20 mouse cellular contexts compared by ENCODE assay signal in genomic region chr13:53903626-53904025, GRCm38 (mm10).
DNase-seq lines count a peak whose midpoint lies in the region; ATAC-seq and TF ChIP-seq lines count a peak whose summit lies in the region.
"Had no signal": no experiment of that assay in that cellular context is flagged by ENCODE, and none has a peak within 500 bp of the region (broad histone marks: within the 10 kb centered on the region; RNA-seq: fewer than 3 reads in every experiment).

No protein-coding gene starts in this region.

- no peak for TF ChIP-seq CTCF in kidney, postnatal 0 days (IDR thresholded peaks at IDR 0.05; ENCODE audit: low read depth)
- TF ChIP-seq CTCF in cerebellum, adult 2 months (IDR thresholded peaks at IDR 0.05; ENCODE audit: borderline replicate concordance, insufficient read depth, low read depth, low read length) = no peak

- no peaks in the 10 kb centered on the region for H3K9me3 ChIP-seq in forebrain, embryonic 13.5 days (replicated peaks)
- no peaks in the 10 kb centered on the region for H3K9me3 ChIP-seq in forebrain, embryonic 11.5 days (ENCODE audit: control insufficient read depth, low read length)
- H3K9me3 ChIP-seq in kidney, postnatal 0 days (replicated peaks; ENCODE audit: low read length) = no peaks in the 10 kb centered on the region
- no peaks in the 10 kb centered on the region for H3K9me3 ChIP-seq in forebrain, embryonic 14.5 days (replicated peaks; ENCODE audit: control insufficient read depth, low read length)
- H3K9me3 ChIP-seq in midbrain, embryonic 11.5 days (ENCODE audit: control insufficient read depth, low read length) = no peaks in the 10 kb centered on the region

- H3K27me3 ChIP-seq in forebrain, embryonic 13.5 days = no peaks in the 10 kb centered on the region
- no peaks in the 10 kb centered on the region for H3K27me3 ChIP-seq in forebrain, embryonic 11.5 days (ENCODE audit: control insufficient read depth, insufficient read depth, low read length)
- H3K27me3 ChIP-seq in kidney, postnatal 0 days (ENCODE audit: insufficient read depth, low read length) = no peaks in the 10 kb centered on the region
- H3K27me3 ChIP-seq in forebrain, embryonic 14.5 days (replicated peaks; ENCODE audit: control insufficient read depth, insufficient read depth, low read length) = no peaks in the 10 kb centered on the region
- H3K27me3 ChIP-seq in midbrain, embryonic 11.5 days (ENCODE audit: control insufficient read depth, insufficient read depth, low read length) = no peaks in the 10 kb centered on the region
- H3K27me3 ChIP-seq in cerebellum, adult 2 months (ENCODE audit: control insufficient read depth, insufficient read depth, low read length) = no peaks in the 10 kb centered on the region

- 27% methylated on average over 7 of the region's 7 CpGs for WGBS in forebrain, embryonic 13.5 days
- WGBS in forebrain, embryonic 11.5 days = 48% methylated on average over 7 of the region's 7 CpGs
- WGBS in kidney, postnatal 0 days = 55% methylated on average over 7 of the region's 7 CpGs
- WGBS in forebrain, embryonic 14.5 days = 32% methylated on average over 7 of the region's 7 CpGs
- WGBS in midbrain, embryonic 11.5 days = 59% methylated on average over 7 of the region's 7 CpGs
- WGBS in cerebellum, adult 2 months = 42% methylated on average over 7 of the region's 7 CpGs

- no peaks in the 10 kb centered on the region for H3K36me3 ChIP-seq in forebrain, embryonic 13.5 days (ENCODE audit: poor library complexity, severe bottlenecking)
- no peaks in the 10 kb centered on the region for H3K36me3 ChIP-seq in forebrain, embryonic 11.5 days (ENCODE audit: control insufficient read depth, insufficient read depth, low read length)
- H3K36me3 ChIP-seq in kidney, postnatal 0 days (ENCODE audit: insufficient read depth, low read length) = no peaks in the 10 kb centered on the region
- no peaks in the 10 kb centered on the region for H3K36me3 ChIP-seq in forebrain, embryonic 14.5 days (ENCODE audit: control insufficient read depth, insufficient read depth, low read length)
- H3K36me3 ChIP-seq in midbrain, embryonic 11.5 days (ENCODE audit: control insufficient read depth, insufficient read depth, low read length) = no peaks in the 10 kb centered on the region

- no peak for DNase-seq in forebrain, embryonic 11.5 days (ENCODE audit: low spot score)
- DNase-seq in kidney, postnatal 0 days (ENCODE audit: low spot score) = peak; percentile 20
- no peak for DNase-seq in kidney, adult 9 months
- peak; percentile 46 for DNase-seq in forebrain, embryonic 14.5 days (ENCODE audit: low spot score)
- DNase-seq in midbrain, embryonic 11.5 days (ENCODE audit: low spot score, missing footprints) = peak; percentile 79
- no peak for DNase-seq in cerebellum, adult 2 months
- DNase-seq: adrenal gland, postnatal 14 days; cerebellum, adult 9-11 months; gastrocnemius, adult 2 months; heart, adult 2 months; left cerebral cortex, postnatal 4 days; lung, adult 2 months; lung, postnatal 36 days; right cerebral cortex, postnatal 4 days; thymus, postnatal 14 days had no signal

- H3K9ac ChIP-seq in forebrain, embryonic 13.5 days = no peak overlapping the region
- no peak overlapping the region for H3K9ac ChIP-seq in forebrain, embryonic 11.5 days (ENCODE audit: low read length)
- H3K9ac ChIP-seq in kidney, postnatal 0 days (ENCODE audit: low read depth, low read length) = no peak overlapping the region
- no peak overlapping the region for H3K9ac ChIP-seq in forebrain, embryonic 14.5 days (ENCODE audit: low read length)
- H3K9ac ChIP-seq in midbrain, embryonic 11.5 days (ENCODE audit: low read length) = no peak overlapping the region

- H3K4me2 ChIP-seq in forebrain, embryonic 13.5 days = no peak overlapping the region
- no peak overlapping the region for H3K4me2 ChIP-seq in forebrain, embryonic 11.5 days (ENCODE audit: low read depth, low read length, severe bottlenecking)
- H3K4me2 ChIP-seq in kidney, postnatal 0 days (ENCODE audit: low read length) = no peak overlapping the region
- no peak overlapping the region for H3K4me2 ChIP-seq in forebrain, embryonic 14.5 days (ENCODE audit: low read length)
- no peak overlapping the region for H3K4me2 ChIP-seq in midbrain, embryonic 11.5 days

- H3K27ac ChIP-seq in forebrain, embryonic 13.5 days = peak overlapping the region; percentile 40
- H3K27ac ChIP-seq in forebrain, embryonic 11.5 days (ENCODE audit: low read depth, low read length) = no peak overlapping the region
- no peak overlapping the region for H3K27ac ChIP-seq in kidney, postnatal 0 days
- H3K27ac ChIP-seq in forebrain, embryonic 14.5 days (ENCODE audit: low read depth, low read length) = no peak overlapping the region
- H3K27ac ChIP-seq in midbrain, embryonic 11.5 days (ENCODE audit: low read depth, low read length) = no peak overlapping the region
- no peak overlapping the region for H3K27ac ChIP-seq in cerebellum, adult 2 months (ENCODE audit: insufficient read depth, low read length)
- H3K27ac ChIP-seq: gastrocnemius, adult 2 months; heart, adult 2 months; layer of hippocampus, adult 2 months had no signal

- no peak overlapping the region for H3K4me3 ChIP-seq in forebrain, embryonic 13.5 days
- H3K4me3 ChIP-seq in forebrain, embryonic 11.5 days (ENCODE audit: low read depth, low read length) = no peak overlapping the region
- H3K4me3 ChIP-seq in kidney, postnatal 0 days (replicated peaks; ENCODE audit: low read depth, low read length) = no peak overlapping the region
- H3K4me3 ChIP-seq in forebrain, embryonic 14.5 days (ENCODE audit: low read depth, low read length) = no peak overlapping the region
- H3K4me3 ChIP-seq in midbrain, embryonic 11.5 days (ENCODE audit: low read depth, low read length) = no peak overlapping the region
- H3K4me3 ChIP-seq in cerebellum, adult 2 months (replicated peaks; ENCODE audit: insufficient read depth, low read depth, low read length) = no peak overlapping the region
- H3K4me3 ChIP-seq: erythroblast, embryonic 14.5 days; gastrocnemius, adult 2 months; heart, adult 2 months; layer of hippocampus, adult 2 months had no signal

- H3K4me1 ChIP-seq in forebrain, embryonic 13.5 days = peaks cover 9% of the 10 kb centered on the region
- H3K4me1 ChIP-seq in forebrain, embryonic 11.5 days (replicated peaks; ENCODE audit: control insufficient read depth, insufficient read depth, low read length) = peaks cover 2% of the 10 kb centered on the region; the same call in 1 of the 2 replicates
- H3K4me1 ChIP-seq in kidney, postnatal 0 days (replicated peaks; ENCODE audit: insufficient read depth, low read length) = peaks cover 3% of the 10 kb centered on the region; the same call in 1 of the 2 replicates
- H3K4me1 ChIP-seq in forebrain, embryonic 14.5 days (ENCODE audit: control insufficient read depth, insufficient read depth, low read length) = no peaks in the 10 kb centered on the region
- H3K4me1 ChIP-seq in midbrain, embryonic 11.5 days (ENCODE audit: control insufficient read depth, insufficient read depth, low read length) = peaks cover 7% of the 10 kb centered on the region
- H3K4me1 ChIP-seq in cerebellum, adult 2 months (ENCODE audit: control insufficient read depth, insufficient read depth, low read length) = no peaks in the 10 kb centered on the region

- no peak for ATAC-seq in forebrain, embryonic 13.5 days
- no peak for ATAC-seq in forebrain, embryonic 11.5 days (replicated peaks; ENCODE audit: low FRiP score)
- no peak for ATAC-seq in kidney, postnatal 0 days (replicated peaks; ENCODE audit: low FRiP score, low read depth)
- peak; percentile 34; the same call in 1 of the 2 replicates for ATAC-seq in forebrain, embryonic 14.5 days
- peak; percentile 57 for ATAC-seq in midbrain, embryonic 11.5 days (ENCODE audit: low FRiP score)
- no peak for ATAC-seq in CD4-positive, CD25-positive, alpha-beta regulatory T cell, adult 4 months
- ATAC-seq: intestine, embryonic 16.5 days had no signal

- no peak for TF ChIP-seq POLR2A in cerebellum, adult 2 months (IDR thresholded peaks at IDR 0.05; ENCODE audit: borderline replicate concordance, insufficient read depth, low read length)

Comparison
In these comparisons a context has a peak if more than half of its experiments do, and no peak if none do; other contexts are left out.
1. ATAC-seq: peak in forebrain, embryonic 14.5 days (single experiment) and midbrain, embryonic 11.5 days (single experiment); none in forebrain, embryonic 13.5 days (single experiment), forebrain, embryonic 11.5 days (single experiment), kidney, postnatal 0 days (single experiment) and CD4-positive, CD25-positive, alpha-beta regulatory T cell, adult 4 months (single experiment).
2. DNase-seq: peak in kidney, postnatal 0 days (single experiment), forebrain, embryonic 14.5 days (single experiment) and midbrain, embryonic 11.5 days (single experiment); none in forebrain, embryonic 11.5 days (single experiment), kidney, adult 9 months (single experiment) and cerebellum, adult 2 months (0 of 2).